Mouse (Mus musculus): ENCODE results near the gene Btbd9.

Btbd9 gene

GRCm38 (mm10) chr17:30474561-30474960 is 101.7 kb downstream of the Btbd9 start:
- no peak for DNase-seq

- DNase-seq: no peak
These were observed 103.5 kb downstream of the Btbd9 start for GRCm38 (mm10) chr17:30472776-30473175.

- DNase-seq: no peak
These were observed 104.8 kb downstream of the Btbd9 start for GRCm38 (mm10) chr17:30471512-30471911.

GRCm38 (mm10) chr17:30470790-30471189 is 105.5 kb downstream of the Btbd9 start:
- DNase-seq: peak; percentile 20

GRCm38 (mm10) chr17:30470286-30470685 is 106.0 kb downstream of the Btbd9 start:
- DNase-seq: no peak

- no peak for DNase-seq
These were observed 106.7 kb downstream of the Btbd9 start for GRCm38 (mm10) chr17:30469511-30470076.

- DNase-seq: no peak
These were observed 107.9 kb downstream of the Btbd9 start for GRCm38 (mm10) chr17:30468368-30468767.

GRCm38 (mm10) chr17:30467566-30468213 is 108.6 kb downstream of the Btbd9 start:
- DNase-seq: no peak

GRCm38 (mm10) chr17:30465060-30465762 is 111.1 kb downstream of the Btbd9 start:
- no peak for DNase-seq

GRCm38 (mm10) chr17:30464240-30464745 is 112.0 kb downstream of the Btbd9 start:
- no peak for DNase-seq

GRCm38 (mm10) chr17:30460727-30461349 is 115.5 kb downstream of the Btbd9 start:
- no peak for DNase-seq

- no peak for DNase-seq
These were observed 116.6 kb downstream of the Btbd9 start for GRCm38 (mm10) chr17:30459706-30460105.

- DNase-seq: no peak
These were observed 117.4 kb downstream of the Btbd9 start for GRCm38 (mm10) chr17:30458926-30459325.

- no peak for DNase-seq
These were observed 118.0 kb downstream of the Btbd9 start for GRCm38 (mm10) chr17:30458301-30458700.

- DNase-seq: no peak
These were observed 118.8 kb downstream of the Btbd9 start for GRCm38 (mm10) chr17:30457486-30457885.

GRCm38 (mm10) chr17:30456293-30456692 is 120.0 kb downstream of the Btbd9 start:
- DNase-seq: no peak

- peak; percentile 70 for DNase-seq
These were observed 121.4 kb downstream of the Btbd9 start for GRCm38 (mm10) chr17:30454862-30455243.

- no peak for DNase-seq
These were observed 122.0 kb downstream of the Btbd9 start for GRCm38 (mm10) chr17:30454155-30454861.

GRCm38 (mm10) chr17:30453272-30453671 is 123.0 kb downstream of the Btbd9 start:
- DNase-seq: no peak

GRCm38 (mm10) chr17:30452363-30452762 is 123.9 kb downstream of the Btbd9 start:
- DNase-seq: no peak

GRCm38 (mm10) chr17:30448562-30448961 is 127.7 kb downstream of the Btbd9 start:
- no peak for DNase-seq

GRCm38 (mm10) chr17:30445805-30446441 is 130.4 kb downstream of the Btbd9 start:
- DNase-seq: no peak

Measured in cerebellum, adult 11 months (tissue).